Mouse (Mus musculus): Measurements from ENCODE around the gene Os9.
"Not testable (repeated sequence)": the region's sequence is repeated elsewhere in the genome, so short reads cannot be mapped to it uniquely, and the experiment has no call there.

The Os9 gene

GRCm38 (mm10) chr10:127121066-127121477 lies at the start of gene Os9:
Gene Os9, minus strand, starts transcription at chr10:127121131.
- ATAC-seq (ENCODE audit: low TSS enrichment), result peak; percentile 87

GRCm38 (mm10) chr10:127170002-127170401 lies 49.1 kb upstream of the Os9 start:
- ATAC-seq (ENCODE audit: low TSS enrichment), result no peak

- no peak for ATAC-seq (ENCODE audit: low TSS enrichment)
Measured at GRCm38 (mm10) chr10:127167614-127168192, 46.8 kb upstream of the Os9 start.

- no peak for ATAC-seq (ENCODE audit: low TSS enrichment)
Measured at GRCm38 (mm10) chr10:127166771-127167613, 46.1 kb upstream of the Os9 start.

GRCm38 (mm10) chr10:127166404-127166715 lies 45.4 kb upstream of the Os9 start:
- ATAC-seq (ENCODE audit: low TSS enrichment), result no peak

- peak; percentile 7; the same call in 1 of the 2 replicates for ATAC-seq (ENCODE audit: low TSS enrichment)
Measured at GRCm38 (mm10) chr10:127165654-127166403, 44.9 kb upstream of the Os9 start.

- ATAC-seq (ENCODE audit: low TSS enrichment), result peak; percentile 17; the same call in 1 of the 2 replicates
Measured at GRCm38 (mm10) chr10:127165354-127165653, 44.4 kb upstream of the Os9 start.

- ATAC-seq (ENCODE audit: low TSS enrichment), result peak; percentile 61
Measured at GRCm38 (mm10) chr10:127164631-127165353, 43.9 kb upstream of the Os9 start, which contains the start of gene B4galnt1. Gene B4galnt1, plus strand, starts transcription at chr10:127165225.

GRCm38 (mm10) chr10:127164190-127164589 lies 43.3 kb upstream of the Os9 start:
- ATAC-seq (ENCODE audit: low TSS enrichment), result no peak

- ATAC-seq (ENCODE audit: low TSS enrichment), result peak; percentile 79
Measured at GRCm38 (mm10) chr10:127162771-127163261, 41.9 kb upstream of the Os9 start.

GRCm38 (mm10) chr10:127160728-127161127 lies 39.8 kb upstream of the Os9 start:
- ATAC-seq (ENCODE audit: low TSS enrichment), result no peak

- ATAC-seq (ENCODE audit: low TSS enrichment), result peak; percentile 29; the same call in 1 of the 2 replicates
Measured at GRCm38 (mm10) chr10:127160081-127160480, 39.1 kb upstream of the Os9 start.

- no peak for ATAC-seq (ENCODE audit: low TSS enrichment)
Measured at GRCm38 (mm10) chr10:127158471-127158870, 37.5 kb upstream of the Os9 start.

GRCm38 (mm10) chr10:127156511-127156910 lies 35.6 kb upstream of the Os9 start:
- no peak for ATAC-seq (ENCODE audit: low TSS enrichment)

GRCm38 (mm10) chr10:127156089-127156488 lies 35.2 kb upstream of the Os9 start:
- ATAC-seq (ENCODE audit: low TSS enrichment), result no peak

- ATAC-seq (ENCODE audit: low TSS enrichment), result no peak
Measured at GRCm38 (mm10) chr10:127154652-127155051, 33.7 kb upstream of the Os9 start.

GRCm38 (mm10) chr10:127154241-127154640 lies 33.3 kb upstream of the Os9 start:
- no peak for ATAC-seq (ENCODE audit: low TSS enrichment)

- ATAC-seq (ENCODE audit: low TSS enrichment), result no peak
Measured at GRCm38 (mm10) chr10:127153323-127153722, 32.4 kb upstream of the Os9 start.

GRCm38 (mm10) chr10:127152556-127152955 lies 31.6 kb upstream of the Os9 start:
- not testable (repeated sequence) for ATAC-seq (ENCODE audit: low TSS enrichment)

GRCm38 (mm10) chr10:127151233-127151632 lies 30.3 kb upstream of the Os9 start:
- ATAC-seq (ENCODE audit: low TSS enrichment), result not testable (repeated sequence)

GRCm38 (mm10) chr10:127150471-127150872 lies 29.5 kb upstream of the Os9 start:
- no peak for ATAC-seq (ENCODE audit: low TSS enrichment)

- no peak for ATAC-seq (ENCODE audit: low TSS enrichment)
Measured at GRCm38 (mm10) chr10:127147135-127147534, 26.2 kb upstream of the Os9 start.
